Mouse (Mus musculus) ES-Bruce4 (cell line): ENCODE data around the gene Cln5.

Experiments
- CTCF ChIP-seq: IDR thresholded peaks from one replicate; pipeline ENCODE4 v1.8.1; 2011; ENCODE audit warnings: low read depth, low read length
- EP300 ChIP-seq: IDR thresholded peaks from 2 replicates; pipeline ENCODE4 v1.6.1; 2011; ENCODE audit warnings: low read depth, low read length; ENCODE audit not compliant: insufficient read depth

DNA sequence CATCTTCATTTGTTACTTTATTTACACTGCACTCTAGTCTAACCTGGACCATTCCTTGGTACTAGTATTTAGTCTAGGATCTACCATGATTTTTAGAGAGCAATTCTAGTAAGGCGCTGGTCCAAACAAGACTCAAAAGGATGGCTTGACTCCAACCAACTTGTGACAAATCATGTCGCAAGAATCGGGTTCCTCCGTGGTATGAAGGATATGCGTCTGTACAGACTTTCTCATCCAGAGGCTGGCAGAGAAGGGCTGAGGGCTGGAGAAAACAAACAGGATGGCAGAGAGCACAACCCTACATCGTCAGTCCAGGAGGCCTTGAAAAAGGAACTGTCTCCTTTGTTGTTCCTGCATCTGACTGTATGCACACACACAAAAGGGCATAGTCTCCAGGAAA is 26.6 kb downstream of the Cln5 start:
- no peak for TF ChIP-seq EP300
- no peak for TF ChIP-seq CTCF
